Mouse (Mus musculus): ENCODE measurements at regions not wholly inside any gene's neighbourhood (a gene's known extent, or its start where the extent isn't known, plus 50 kb on each side); places are given as distances from the start of the nearest gene placed in this dataset.
A peak's percentile ranks its signal among the peaks of the same experiment; 100 is the strongest.

DNA sequence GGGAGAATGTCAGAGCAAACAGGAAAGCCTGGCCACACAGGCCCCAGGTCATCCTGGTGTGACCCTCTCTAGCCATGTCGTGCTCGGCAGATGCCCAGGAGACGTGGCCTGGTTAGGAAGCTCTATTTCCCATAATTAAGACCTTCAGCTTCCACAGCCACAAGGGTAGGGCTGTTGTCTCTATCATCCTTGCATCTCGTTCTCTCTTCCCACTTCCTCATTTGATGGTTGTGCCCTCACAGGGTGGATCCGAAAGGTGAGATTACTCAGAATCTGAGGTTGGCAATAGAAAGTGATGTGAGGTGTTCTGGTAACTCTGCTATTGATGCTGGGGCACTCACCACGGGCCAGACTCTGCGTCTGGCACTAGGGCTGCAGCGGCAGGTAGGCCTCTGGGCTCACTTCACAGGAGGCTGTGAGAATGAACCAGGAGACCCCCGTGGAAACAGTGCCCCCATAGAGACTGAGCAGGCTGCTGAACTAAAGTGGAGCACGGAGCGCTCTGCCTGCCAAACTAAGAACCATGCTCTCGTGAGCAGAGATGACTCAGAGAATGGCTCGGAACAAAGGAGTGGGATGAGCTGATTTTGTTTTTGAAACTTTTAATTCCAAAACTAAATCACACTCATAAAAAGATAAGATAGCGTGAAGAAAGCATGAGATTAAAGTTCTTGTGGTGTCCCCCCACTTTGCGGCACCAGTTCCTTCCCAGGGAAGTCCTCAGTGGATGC is 266.5 kb upstream of the Tle3 start:
- no peak for TF ChIP-seq CTCF (IDR thresholded peaks at IDR 0.05; ENCODE audit: low read depth)
- DNase-seq (no peak), ATAC-seq (ENCODE audit: insufficient read depth) (no peak)
- H3K4me1 ChIP-seq (ENCODE audit: insufficient read depth), result no peaks in the 10 kb centered on the region
- H3K4me2 ChIP-seq, result no peak overlapping the region
- no peak overlapping the region for H3K27ac ChIP-seq (ENCODE audit: low read depth)
- H3K9ac ChIP-seq, result no peak overlapping the region
- peaks cover 9% of the 10 kb centered on the region; the same call in 1 of the 2 replicates for H3K27me3 ChIP-seq (ENCODE audit: insufficient read depth, low read length)
- WGBS, result 79% methylated on average over 15 of the region's 15 CpGs
- H3K4me3 ChIP-seq (ENCODE audit: low read depth, low read length), result no peak overlapping the region
- H3K36me3 ChIP-seq (ENCODE audit: insufficient read depth), result no peaks in the 10 kb centered on the region
- no peaks in the 10 kb centered on the region for H3K9me3 ChIP-seq (ENCODE audit: low read depth, low read length)

- H3K4me2 ChIP-seq, result no peak overlapping the region
- TF ChIP-seq CTCF (IDR thresholded peaks at IDR 0.05; ENCODE audit: low read depth), result no peak
- no peak overlapping the region for H3K4me3 ChIP-seq (ENCODE audit: low read depth, low read length)
- no peak for DNase-seq
- H3K9ac ChIP-seq, result no peak overlapping the region
- 85% methylated on average over 5 of the region's 5 CpGs for WGBS
- H3K4me1 ChIP-seq (ENCODE audit: insufficient read depth), result no peaks in the 10 kb centered on the region
- no peak overlapping the region for H3K27ac ChIP-seq (ENCODE audit: low read depth)
- H3K36me3 ChIP-seq (ENCODE audit: insufficient read depth), result no peaks in the 10 kb centered on the region
- H3K27me3 ChIP-seq (ENCODE audit: insufficient read depth, low read length), result peaks cover 6% of the 10 kb centered on the region; the same call in 1 of the 2 replicates
- no peak for ATAC-seq (ENCODE audit: insufficient read depth)
- no peaks in the 10 kb centered on the region for H3K9me3 ChIP-seq (ENCODE audit: low read depth, low read length)
These were observed 262.5 kb upstream of the Tle3 start for GRCm38 (mm10) chr9:61109519-61110285.

DNA sequence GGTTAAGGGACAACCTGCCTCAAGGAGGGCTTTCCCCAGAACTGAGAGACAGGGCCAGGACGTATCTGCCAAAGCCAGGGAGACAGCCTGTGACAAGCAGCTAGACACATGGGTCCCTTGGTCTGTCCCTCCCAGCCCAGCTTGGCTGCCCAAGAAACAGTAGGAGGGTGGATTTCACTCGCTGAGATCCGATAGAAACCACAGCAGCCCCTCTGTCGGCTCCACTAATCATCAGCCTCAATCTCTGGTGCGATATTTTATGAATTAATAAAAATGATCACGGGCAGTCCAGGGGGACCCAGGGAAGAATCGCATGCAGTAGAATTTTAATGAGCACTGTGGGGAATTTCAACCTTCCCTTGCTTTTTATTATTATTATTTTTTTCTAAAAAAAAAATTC is 261.0 kb upstream of the Tle3 start:
- no peak for DNase-seq
- Histone ChIP-seq H3K36me3 (ENCODE audit: insufficient read depth) (no peaks in the 10 kb centered on the region), H3K4me3 (ENCODE audit: low read depth, low read length) (no peak overlapping the region), H3K4me2 (no peak overlapping the region), H3K27ac (ENCODE audit: low read depth) (no peak overlapping the region), H3K27me3 (ENCODE audit: insufficient read depth, low read length) (peaks cover 6% of the 10 kb centered on the region; the same call in 1 of the 2 replicates), H3K4me1 (ENCODE audit: insufficient read depth) (no peaks in the 10 kb centered on the region), H3K9ac (no peak overlapping the region), H3K9me3 (ENCODE audit: low read depth, low read length) (no peaks in the 10 kb centered on the region)
- ATAC-seq (ENCODE audit: insufficient read depth), result no peak
- 33% methylated on average over 7 of the region's 7 CpGs for WGBS
- no peak for TF ChIP-seq CTCF (IDR thresholded peaks at IDR 0.05; ENCODE audit: low read depth)

GRCm38 (mm10) chr9:61111733-61112415 is 260.3 kb upstream of the Tle3 start:
- no peaks in the 10 kb centered on the region for H3K36me3 ChIP-seq (ENCODE audit: insufficient read depth)
- H3K9me3 ChIP-seq (ENCODE audit: low read depth, low read length), result no peaks in the 10 kb centered on the region
- H3K4me1 ChIP-seq (ENCODE audit: insufficient read depth), result no peaks in the 10 kb centered on the region
- ATAC-seq (ENCODE audit: insufficient read depth) (peak; percentile 49; the same call in 1 of the 2 replicates), DNase-seq (peak; percentile 62)
- H3K27ac ChIP-seq (ENCODE audit: low read depth), result no peak overlapping the region
- no peak overlapping the region for H3K4me3 ChIP-seq (ENCODE audit: low read depth, low read length)
- WGBS, result 25% methylated on average over 19 of the region's 19 CpGs
- no peak overlapping the region for H3K9ac ChIP-seq
- peaks cover 6% of the 10 kb centered on the region; the same call in 1 of the 2 replicates for H3K27me3 ChIP-seq (ENCODE audit: insufficient read depth, low read length)
- peak overlapping the region; percentile 36; the same call in 1 of the 2 replicates for H3K4me2 ChIP-seq
- TF ChIP-seq CTCF (IDR thresholded peaks at IDR 0.05; ENCODE audit: low read depth), result no peak

- H3K27me3 ChIP-seq (ENCODE audit: insufficient read depth, low read length), result no peaks in the 10 kb centered on the region; the same call in none of the 2 replicates
- H3K36me3 ChIP-seq (ENCODE audit: insufficient read depth), result no peaks in the 10 kb centered on the region
- no peak overlapping the region for H3K4me3 ChIP-seq (ENCODE audit: low read depth, low read length)
- TF ChIP-seq CTCF (IDR thresholded peaks at IDR 0.05; ENCODE audit: low read depth), result no peak
- H3K9ac ChIP-seq, result no peak overlapping the region
- DNase-seq, result no peak
- H3K27ac ChIP-seq (ENCODE audit: low read depth), result no peak overlapping the region
- no peaks in the 10 kb centered on the region for H3K4me1 ChIP-seq (ENCODE audit: insufficient read depth)
- H3K9me3 ChIP-seq (ENCODE audit: low read depth, low read length), result no peaks in the 10 kb centered on the region
- no peak for ATAC-seq (ENCODE audit: insufficient read depth)
- no peak overlapping the region for H3K4me2 ChIP-seq
- WGBS, result 69% methylated on average over 3 of the region's 3 CpGs
These were observed 252.9 kb upstream of the Tle3 start for GRCm38 (mm10) chr9:61119252-61119651.

DNA sequence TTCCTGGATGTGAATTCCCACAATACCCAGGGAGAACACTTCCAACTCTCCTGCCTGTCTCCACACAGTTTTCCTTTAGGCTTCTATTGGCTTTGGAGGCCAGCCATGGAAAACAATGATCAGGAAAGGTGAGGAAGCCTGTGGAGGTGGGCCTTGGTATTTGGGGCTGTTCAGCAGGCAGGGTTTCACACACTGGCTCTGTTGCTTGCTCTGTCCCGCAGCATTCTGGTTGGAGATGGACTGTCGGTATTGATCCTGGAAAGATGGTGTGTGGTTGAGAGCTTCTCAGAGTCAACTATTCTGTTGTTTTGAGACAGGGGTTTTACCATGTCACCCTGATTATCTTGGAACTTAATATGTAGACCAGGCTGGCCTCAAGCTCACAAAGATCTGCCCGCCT is 251.6 kb upstream of the Tle3 start:
- no peak for TF ChIP-seq CTCF (IDR thresholded peaks at IDR 0.05; ENCODE audit: low read depth)
- no peak overlapping the region for H3K4me2 ChIP-seq
- H3K9ac ChIP-seq, result no peak overlapping the region
- no peak overlapping the region for H3K27ac ChIP-seq (ENCODE audit: low read depth)
- H3K4me3 ChIP-seq (ENCODE audit: low read depth, low read length), result no peak overlapping the region
- DNase-seq (no peak), ATAC-seq (ENCODE audit: insufficient read depth) (no peak)
- no peaks in the 10 kb centered on the region for H3K4me1 ChIP-seq (ENCODE audit: insufficient read depth)
- H3K36me3 ChIP-seq (ENCODE audit: insufficient read depth), result no peaks in the 10 kb centered on the region
- no peaks in the 10 kb centered on the region for H3K9me3 ChIP-seq (ENCODE audit: low read depth, low read length)
- H3K27me3 ChIP-seq (ENCODE audit: insufficient read depth, low read length), result no peaks in the 10 kb centered on the region; the same call in none of the 2 replicates
- WGBS, result 85% methylated on average over 3 of the region's 3 CpGs

Measured in lung, embryonic 14.5 days (tissue).